ENCODE assay signal across 13 mouse cellular contexts in the genomic region with DNA sequence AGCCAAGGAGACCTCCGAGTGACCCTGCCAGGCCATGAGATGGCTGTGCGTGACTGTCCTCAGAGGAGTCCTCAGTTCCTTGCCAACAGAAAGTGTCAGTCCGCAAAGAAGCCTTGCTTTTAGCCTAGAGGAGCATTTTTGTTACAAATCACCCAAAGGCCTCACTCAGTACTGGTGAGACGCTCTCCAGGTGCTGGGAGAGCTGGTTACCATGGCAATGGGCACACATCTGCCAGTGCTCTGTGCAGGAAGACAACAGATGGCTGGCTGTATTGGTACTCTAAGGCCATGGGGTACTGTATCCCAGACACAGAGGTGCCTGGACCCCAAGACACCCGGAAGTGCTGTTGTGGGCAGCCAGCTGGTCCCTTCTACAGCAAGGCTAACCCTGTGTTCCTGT. TPM values are rescaled to one million over a fixed set of nuclear protein-coding genes. Genes with fewer than 3 reads are reported as not detected.
DNase-seq lines count a peak whose midpoint lies in the region; ATAC-seq and TF ChIP-seq lines count a peak whose summit lies in the region.
"Had no signal": no experiment of that assay in that cellular context is flagged by ENCODE, and none has a peak within 500 bp of the region (broad histone marks: within the 10 kb centered on the region; RNA-seq: fewer than 3 reads in every experiment).

No protein-coding gene starts in this region.

- H3K4me1 ChIP-seq in heart, postnatal 0 days (ENCODE audit: control insufficient read depth, insufficient read depth): peaks cover 69% of the 10 kb centered on the region
- H3K4me1 ChIP-seq in heart, embryonic 11.5 days (ENCODE audit: control insufficient read depth, insufficient read depth, low read length): peaks cover 39% of the 10 kb centered on the region
- H3K4me1 ChIP-seq in forebrain, embryonic 14.5 days (ENCODE audit: control insufficient read depth, insufficient read depth, low read length): peaks cover 11% of the 10 kb centered on the region

- H3K27ac ChIP-seq in heart, postnatal 0 days (ENCODE audit: low read depth): peak overlapping the region; percentile 22
- H3K27ac ChIP-seq in heart, embryonic 11.5 days (ENCODE audit: low read depth, low read length): no peak overlapping the region
- peak overlapping the region; percentile 9 for H3K27ac ChIP-seq in forebrain, embryonic 14.5 days (ENCODE audit: low read depth, low read length)
- H3K27ac ChIP-seq: left cerebral cortex, adult 2 months had no signal

- H3K36me3 ChIP-seq in heart, postnatal 0 days (replicated peaks; ENCODE audit: control insufficient read depth, insufficient read depth, low read length): no peaks in the 10 kb centered on the region
- H3K36me3 ChIP-seq in heart, embryonic 11.5 days (ENCODE audit: control insufficient read depth, insufficient read depth, low read length): no peaks in the 10 kb centered on the region
- H3K36me3 ChIP-seq in forebrain, embryonic 14.5 days (ENCODE audit: control insufficient read depth, insufficient read depth, low read length): no peaks in the 10 kb centered on the region

- H3K9ac ChIP-seq in heart, postnatal 0 days (replicated peaks; ENCODE audit: low read depth, low read length): no peak overlapping the region
- H3K9ac ChIP-seq in heart, embryonic 11.5 days (ENCODE audit: low read depth, low read length): no peak overlapping the region
- no peak overlapping the region for H3K9ac ChIP-seq in forebrain, embryonic 14.5 days (ENCODE audit: low read length)

- ATAC-seq in heart, postnatal 0 days (ENCODE audit: insufficient read depth, low read depth): no peak
- no peak for ATAC-seq in heart, embryonic 11.5 days (replicated peaks; ENCODE audit: insufficient number of reproducible peaks, low FRiP score, low TSS enrichment)
- ATAC-seq in forebrain, embryonic 14.5 days: peak; percentile 71; the same call in 1 of the 2 replicates
- ATAC-seq in megakaryocyte-erythroid progenitor cell, adult 5-6 weeks (replicated peaks; ENCODE audit: low FRiP score, low TSS enrichment, poor library complexity, severe bottlenecking): no peak
- ATAC-seq in megakaryocyte progenitor cell, adult 5-6 weeks (replicated peaks; ENCODE audit: poor library complexity): no peak

- no peak for DNase-seq in heart, postnatal 0 days (ENCODE audit: low spot score)
- peak; percentile 59 for DNase-seq in forebrain, embryonic 14.5 days (ENCODE audit: low spot score)
- peak; percentile 49 for DNase-seq in mesoderm, embryonic 11.5 days (ENCODE audit: low read depth, low spot score)
- DNase-seq in retina, postnatal 1 day: peak; percentile 36
- DNase-seq in right cerebral cortex, postnatal 4 days: no peak
- DNase-seq: kidney, adult 18-20 months; lung, adult 2 months had no signal

- no peak overlapping the region for H3K4me3 ChIP-seq in heart, postnatal 0 days (ENCODE audit: low read depth, low read length)
- no peak overlapping the region for H3K4me3 ChIP-seq in heart, embryonic 11.5 days (ENCODE audit: low read depth, low read length)
- no peak overlapping the region for H3K4me3 ChIP-seq in forebrain, embryonic 14.5 days (ENCODE audit: low read depth, low read length)
- H3K4me3 ChIP-seq: erythroblast, embryonic 14.5 days; left cerebral cortex, adult 2 months; myocyte had no signal

- no peak overlapping the region for H3K4me2 ChIP-seq in heart, postnatal 0 days (ENCODE audit: low read depth, low read length)
- H3K4me2 ChIP-seq in heart, embryonic 11.5 days: no peak overlapping the region
- no peak overlapping the region for H3K4me2 ChIP-seq in forebrain, embryonic 14.5 days (ENCODE audit: low read length)

- no peak for TF ChIP-seq EP300 in heart, postnatal 0 days (IDR thresholded peaks at IDR 0.05; ENCODE audit: low read depth)

- no peaks in the 10 kb centered on the region for H3K9me3 ChIP-seq in heart, postnatal 0 days (replicated peaks; ENCODE audit: control insufficient read depth, low read length)
- no peaks in the 10 kb centered on the region for H3K9me3 ChIP-seq in heart, embryonic 11.5 days (replicated peaks; ENCODE audit: control insufficient read depth, low read length)
- no peaks in the 10 kb centered on the region for H3K9me3 ChIP-seq in forebrain, embryonic 14.5 days (replicated peaks; ENCODE audit: control insufficient read depth, low read length)

- TF ChIP-seq CTCF in heart, postnatal 0 days (IDR thresholded peaks at IDR 0.05; ENCODE audit: low read depth): no peak

- H3K27me3 ChIP-seq in heart, postnatal 0 days (ENCODE audit: control insufficient read depth, insufficient read depth, low read length): no peaks in the 10 kb centered on the region
- no peaks in the 10 kb centered on the region for H3K27me3 ChIP-seq in heart, embryonic 11.5 days (ENCODE audit: control insufficient read depth, insufficient read depth, low read length)
- no peaks in the 10 kb centered on the region for H3K27me3 ChIP-seq in forebrain, embryonic 14.5 days (replicated peaks; ENCODE audit: control insufficient read depth, insufficient read depth, low read length)

- WGBS in heart, postnatal 0 days: 77% methylated on average over 5 of the region's 5 CpGs
- WGBS in heart, embryonic 11.5 days (ENCODE audit: insufficient replicate concordance): 65% methylated on average over 5 of the region's 5 CpGs
- 58% methylated on average over 5 of the region's 5 CpGs for WGBS in forebrain, embryonic 14.5 days

RNA-seq across cellular contexts. Expression of a gene that starts 51.0 kb away (rescaled TPM):
- total RNA-seq in heart, postnatal 0 days (2014; rRNA removed; ENCODE audit: low replicate concordance): 81.4 and 84.7 TPM in 2 replicates
- polyA plus RNA-seq in heart, postnatal 0 days (2015; fragmentation: Nextera tagmentation; extraction: Ambion mirVana): 9.6 and 11.3 TPM in 2 replicates
- 5.6 and 6.0 TPM in 2 replicates for polyA plus RNA-seq in heart, embryonic 11.5 days (2014; fragmentation: Nextera tagmentation; extraction: Ambion mirVana)
- 4.4 and 5.4 TPM in 2 replicates for polyA plus RNA-seq in forebrain, embryonic 14.5 days (2014; fragmentation: Nextera tagmentation; extraction: Ambion mirVana)
- not detected in 2 replicates for total RNA-seq in megakaryocyte-erythroid progenitor cell, adult 5-6 weeks (2014; fragmentation: Nextera tagmentation)
- total RNA-seq in megakaryocyte-erythroid progenitor cell, adult 5-6 weeks (2017): not detected in 2 replicates
- total RNA-seq in megakaryocyte progenitor cell, adult 5-6 weeks (2015): not detected in 2 replicates
- total RNA-seq in megakaryocyte progenitor cell, adult 5-6 weeks (2017): not detected in 2 replicates
- polyA plus RNA-seq: erythroblast, embryonic 14.5 days; myocyte had no signal

Comparison
In these comparisons a context has a peak if more than half of its experiments do, and no peak if none do; other contexts are left out.
1. DNase-seq: peak in forebrain, embryonic 14.5 days (single experiment), mesoderm, embryonic 11.5 days (single experiment) and retina, postnatal 1 day (single experiment); none in heart, postnatal 0 days (single experiment) and right cerebral cortex, postnatal 4 days (single experiment).
2. RNA of a gene that starts 51.0 kb away (total RNA-seq): 81.4 to 84.7 TPM in heart, postnatal 0 days; not detected in megakaryocyte-erythroid progenitor cell, adult 5-6 weeks and not detected in megakaryocyte progenitor cell, adult 5-6 weeks; every median in the first group is over 10 times any median in the second.